Mouse (Mus musculus) liver, adult 2 months (tissue): Measurements from ENCODE around the gene Wdfy1.

ENCODE experiments used
- CTCF ChIP-seq: fragments of 200-500 bp; IDR thresholded peaks from 2 replicates; pipeline ENCODE4 v1.5.1; 2011; ENCODE audit warnings: low read depth, low read length, control low read depth
- POLR2A ChIP-seq: fragments of 200-500 bp; IDR thresholded peaks from 2 replicates; pipeline ENCODE4 v1.6.1; 2011; ENCODE audit warnings: low read length, control low read depth; ENCODE audit not compliant: insufficient read depth; ENCODE audit errors: extremely low read depth

- TF ChIP-seq POLR2A = no peak
- no peak for TF ChIP-seq CTCF
Measured at GRCm38 (mm10) chr1:79764031-79764430, 11.9 kb downstream of the Wdfy1 start.
